Mouse (Mus musculus): Measurements from ENCODE around the gene Fnip2. TPM values are rescaled to one million over a fixed set of nuclear protein-coding genes. Genes with fewer than 3 reads are reported as not detected.
A peak's percentile ranks its signal among the peaks of the same experiment; 100 is the strongest.

The Fnip2 gene
- total and polyA plus RNA-seq, 3 experiments = 0.21 to 0.71 (median 0.31) TPM

GRCm38 (mm10) chr3:79595468-79595867 is 27.9 kb upstream of the Fnip2 start:
- no peak overlapping the region for H3K4me2 ChIP-seq (ENCODE audit: insufficient read depth, low read depth, poor library complexity, severe bottlenecking)
- H3K79me2 ChIP-seq (replicated peaks; ENCODE audit: control insufficient read depth, extremely low read depth, insufficient read depth, poor library complexity, severe bottlenecking) = peaks cover 44% of the 10 kb centered on the region
- H3K4me1 ChIP-seq (ENCODE audit: control insufficient read depth in 1 of 2, insufficient read depth in 2 of 2) = peaks cover 2 to 15% of the 10 kb centered on the region in 2 experiments; a peak in 3 of 4 replicates
- no peak overlapping the region for H3K27ac ChIP-seq (ENCODE audit: insufficient read depth, low read depth)
- no peak for DNase-seq (ENCODE audit: extremely low read depth)
- H3K9ac ChIP-seq (ENCODE audit: insufficient read depth, low read depth) = no peak overlapping the region
- in situ Hi-C loops (cut with MboI; ENCODE audit: low pct_ligation_motif_present, low pct_unique_long_range_greater_than_20kb, low sequenced_read_pairs) = loop anchor here (25.0 kb wide), 1 partner anchor 633 kb away; no protein-coding TSS in a partner anchor
- no peak for TF ChIP-seq TCF12 (IDR thresholded peaks at IDR 0.05; ENCODE audit: low read depth, low read length)
- TF ChIP-seq CHD2 (IDR thresholded peaks at IDR 0.05; ENCODE audit: low read length) = no peak
- no peak for TF ChIP-seq UBTF (IDR thresholded peaks at IDR 0.05; ENCODE audit: low read depth, low read length)
- TF ChIP-seq POLR2A (IDR thresholded peaks at IDR 0.05; ENCODE audit: low read depth, low read length) = no peak
- no peak for TF ChIP-seq KAT2A (IDR thresholded peaks at IDR 0.05; ENCODE audit: insufficient replicate concordance, low read length)
- no peak for TF ChIP-seq GABPA (IDR thresholded peaks at IDR 0.05; ENCODE audit: insufficient replicate concordance, low read depth, low read length)
- TF ChIP-seq NRF1 (IDR thresholded peaks at IDR 0.05; ENCODE audit: low read depth, low read length) = no peak
- H3K4me3 ChIP-seq (replicated peaks in 1 of 3; ENCODE audit: low read depth in 2 of 3, low read length in 2 of 3, poor library complexity in 1 of 3) = no peak overlapping the region
- H3K9me3 ChIP-seq (replicated peaks; ENCODE audit: low read length) = no peaks in the 10 kb centered on the region
- peaks cover 46 to 71% of the 10 kb centered on the region in 2 experiments for H3K36me3 ChIP-seq (replicated peaks in 1 of 2; ENCODE audit: control insufficient read depth in 1 of 2, insufficient read depth in 1 of 2, low read length in 1 of 2)
- dilution Hi-C loops (cut with MboI; ENCODE audit: extremely low pct_ligation_motif_present, extremely low pct_unique_long_range_greater_than_20kb, low sequenced_read_pairs) = loop anchor here (25.0 kb wide), 1 partner anchor 383 kb away; no protein-coding TSS in a partner anchor
- no peaks in the 10 kb centered on the region for H3K27me3 ChIP-seq (replicated peaks)

DNA sequence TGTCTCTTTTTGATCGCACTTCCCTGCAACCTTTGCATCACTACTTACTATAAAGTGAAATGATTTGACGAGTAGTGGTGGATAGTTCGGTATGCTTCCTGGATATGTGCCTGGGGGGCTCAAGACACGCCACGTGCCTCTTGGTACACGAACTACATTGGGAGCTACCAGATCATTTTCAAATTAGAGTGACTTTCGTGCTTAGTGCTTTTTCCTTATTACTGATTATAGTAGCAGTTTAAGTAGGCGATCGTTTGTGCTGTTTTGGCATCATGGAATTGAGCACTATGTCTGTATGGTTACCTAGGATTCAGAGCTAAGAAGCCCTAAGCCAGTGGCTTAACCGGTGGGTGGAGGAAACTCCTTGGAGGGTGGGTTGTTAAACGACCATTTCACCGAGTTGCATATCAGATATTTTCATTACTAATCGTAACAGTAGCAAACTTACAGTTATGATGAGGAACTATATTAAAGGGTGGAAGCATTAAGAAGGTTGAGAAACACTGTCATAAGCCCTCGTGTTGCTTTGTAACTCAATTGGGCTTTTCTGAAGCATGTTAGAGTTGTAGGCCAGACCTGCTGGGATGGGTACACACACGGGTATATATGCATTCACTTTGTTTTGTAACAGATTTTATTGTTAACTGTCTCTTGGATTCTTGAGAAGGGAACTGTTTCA is 24.3 kb upstream of the Fnip2 start:
- Histone ChIP-seq H3K4me1 (ENCODE audit: control insufficient read depth in 1 of 2, insufficient read depth in 2 of 2) (peaks cover 2 to 21% of the 10 kb centered on the region in 2 experiments; a peak in 3 of 4 replicates), H3K9me3 (replicated peaks; ENCODE audit: low read length) (no peaks in the 10 kb centered on the region), H3K27ac (ENCODE audit: insufficient read depth, low read depth) (peak overlapping the region; percentile 51; the same call in 1 of the 2 replicates), H3K79me2 (replicated peaks; ENCODE audit: control insufficient read depth, extremely low read depth, insufficient read depth, poor library complexity, severe bottlenecking) (peaks cover 44% of the 10 kb centered on the region), H3K36me3 (replicated peaks in 1 of 2; ENCODE audit: control insufficient read depth in 1 of 2, insufficient read depth in 1 of 2, low read length in 1 of 2) (peaks cover 25 to 37% of the 10 kb centered on the region in 2 experiments), H3K27me3 (replicated peaks) (no peaks in the 10 kb centered on the region), H3K4me3 (replicated peaks in 1 of 3; ENCODE audit: low read depth in 2 of 3, low read length in 2 of 3, poor library complexity in 1 of 3) (peak overlapping the region; percentile 83 to 97 (median 83)), H3K4me2 (ENCODE audit: insufficient read depth, low read depth, poor library complexity, severe bottlenecking) (peak overlapping the region; percentile 74), H3K9ac (ENCODE audit: insufficient read depth, low read depth) (peak overlapping the region; percentile 89)
- dilution Hi-C loops (cut with MboI; ENCODE audit: extremely low pct_ligation_motif_present, extremely low pct_unique_long_range_greater_than_20kb, low sequenced_read_pairs) = loop anchor here (25.0 kb wide), 1 partner anchor 380 kb away; no protein-coding TSS in a partner anchor
- DNase-seq (ENCODE audit: extremely low read depth) = no peak
- TF ChIP-seq MAFK (IDR thresholded peaks at IDR 0.05; ENCODE audit: insufficient replicate concordance, low read length) (no peak), MAX (IDR thresholded peaks at IDR 0.05; ENCODE audit: low read length) (peak; percentile 54), MAZ (IDR thresholded peaks at IDR 0.05; ENCODE audit: low read depth, low read length) (no peak), KAT2A (IDR thresholded peaks at IDR 0.05; ENCODE audit: insufficient replicate concordance, low read length) (no peak), MYC (IDR thresholded peaks at IDR 0.05; ENCODE audit: low read depth, low read length) (peak; percentile 54)
- in situ Hi-C loops (cut with MboI; ENCODE audit: low pct_ligation_motif_present, low pct_unique_long_range_greater_than_20kb, low sequenced_read_pairs) = loop anchor here (25.0 kb wide), 1 partner anchor 630 kb away; no protein-coding TSS in a partner anchor

Data from CH12.LX (cell line).